Mouse (Mus musculus) cerebellum, adult 11-12 months (tissue): ENCODE measurements at regions not wholly inside any gene's neighbourhood (a gene's known extent, or its start where the extent isn't known, plus 50 kb on each side); places are given as distances from the start of the nearest gene placed in this dataset.

ENCODE experiments used
- DNase-seq: peaks from one replicate; pipeline ENCODE4 v3.0.0; 2022

DNA sequence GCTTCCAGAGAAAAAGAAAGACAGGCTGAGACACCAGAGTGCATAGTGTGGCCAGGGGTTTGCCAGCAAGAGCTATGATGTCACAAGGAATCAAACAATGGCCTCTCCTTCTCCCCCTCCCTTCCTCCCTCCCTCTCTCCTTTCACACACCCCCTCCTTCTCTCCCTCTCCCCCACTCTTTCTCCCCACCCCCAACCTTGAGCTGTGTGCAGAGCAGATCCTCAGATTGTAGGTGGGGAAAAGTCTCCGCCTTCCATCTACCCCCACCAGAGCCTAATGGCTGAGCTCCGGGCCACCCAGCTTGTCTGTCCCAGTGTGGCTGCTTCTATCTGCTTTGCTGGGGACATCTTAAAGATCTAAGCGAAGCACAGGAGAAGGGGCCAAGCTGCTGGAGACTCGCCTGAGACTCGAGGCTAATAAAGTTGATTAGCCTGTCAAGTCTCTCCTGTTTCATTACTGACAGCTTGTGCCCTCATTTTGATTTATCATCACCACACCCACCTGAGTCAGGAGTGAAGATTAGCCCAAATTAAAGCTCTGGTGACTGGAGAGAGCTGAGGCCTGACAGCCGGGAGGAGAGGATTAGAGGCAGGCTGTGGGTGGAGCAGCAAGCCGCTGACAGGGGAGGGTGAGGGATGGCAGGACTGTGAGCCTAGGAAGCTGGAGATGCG lies 272.8 kb downstream of the Cbln1 start:
- no peak for DNase-seq

DNA sequence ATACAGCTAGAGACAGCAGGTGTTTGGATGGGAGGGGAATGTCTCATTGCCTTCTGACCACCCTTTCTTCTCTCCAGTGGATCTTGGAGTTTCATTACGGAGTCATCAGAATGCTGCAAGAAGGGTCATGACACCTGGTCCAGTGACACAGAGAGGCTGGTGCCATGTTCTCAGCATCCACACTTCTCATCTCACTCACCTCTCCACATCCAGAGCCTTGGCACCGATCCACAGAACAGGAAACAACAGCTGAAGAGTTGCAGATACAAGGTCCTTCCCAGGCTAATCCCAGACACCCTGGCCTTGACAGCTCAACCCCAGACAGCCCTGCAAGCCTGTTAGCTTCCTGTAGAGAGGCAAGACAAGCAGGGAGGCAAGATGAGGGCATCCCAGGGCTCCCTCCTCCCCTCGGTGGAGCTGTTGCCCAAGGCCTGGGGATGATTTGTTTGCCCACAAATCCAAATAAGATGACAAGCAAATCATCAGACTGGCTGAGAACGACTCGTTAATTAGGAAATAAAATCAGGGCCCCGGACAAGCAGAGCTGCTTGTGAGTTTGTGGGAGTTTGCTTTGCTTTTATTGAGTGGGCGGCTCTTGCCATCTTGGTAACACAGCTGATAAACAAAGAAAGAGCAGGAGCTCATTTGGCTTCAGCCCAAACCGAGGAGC lies 274.4 kb downstream of the Cbln1 start:
- no peak for DNase-seq

DNA sequence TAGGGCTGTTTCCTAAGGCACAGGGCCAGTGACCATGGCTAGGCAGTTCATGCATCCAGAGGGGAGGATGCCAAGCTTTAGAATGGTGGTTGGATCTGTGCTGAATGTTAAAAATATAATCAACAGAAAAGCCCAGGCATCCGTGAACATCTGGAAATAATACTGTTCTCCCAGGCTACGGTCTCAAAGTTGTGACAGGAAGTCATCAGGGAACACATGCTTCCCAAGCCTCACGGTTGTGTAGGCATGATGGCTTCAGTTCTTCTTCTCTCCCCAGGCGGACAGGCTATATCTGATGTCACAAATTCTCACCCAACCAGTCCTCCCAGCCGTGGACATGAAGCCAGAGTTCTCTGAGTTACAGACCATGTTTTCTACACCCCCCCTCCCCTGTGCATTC lies 275.4 kb downstream of the Cbln1 start:
- no peak for DNase-seq

DNA sequence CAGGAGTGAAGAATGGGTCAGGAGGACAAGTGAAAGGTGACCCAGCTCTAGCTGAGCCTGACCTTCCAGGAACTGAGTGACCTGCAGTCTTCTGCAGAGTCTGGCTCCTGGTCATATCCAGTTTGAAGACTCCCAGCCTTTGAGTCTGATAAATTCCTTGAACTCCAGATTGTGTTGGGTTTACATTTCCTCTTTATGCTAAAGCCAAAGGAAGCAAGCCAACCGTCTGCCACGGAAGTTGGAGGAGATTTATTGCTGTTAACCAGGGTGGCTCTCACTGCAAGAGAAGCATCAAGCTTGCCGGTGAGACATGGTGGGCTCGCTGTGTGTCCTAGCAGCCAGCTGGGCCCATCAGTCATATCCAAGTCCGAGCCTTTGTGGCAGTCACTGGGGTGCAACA lies 276.4 kb downstream of the Cbln1 start:
- DNase-seq, result no peak

DNA sequence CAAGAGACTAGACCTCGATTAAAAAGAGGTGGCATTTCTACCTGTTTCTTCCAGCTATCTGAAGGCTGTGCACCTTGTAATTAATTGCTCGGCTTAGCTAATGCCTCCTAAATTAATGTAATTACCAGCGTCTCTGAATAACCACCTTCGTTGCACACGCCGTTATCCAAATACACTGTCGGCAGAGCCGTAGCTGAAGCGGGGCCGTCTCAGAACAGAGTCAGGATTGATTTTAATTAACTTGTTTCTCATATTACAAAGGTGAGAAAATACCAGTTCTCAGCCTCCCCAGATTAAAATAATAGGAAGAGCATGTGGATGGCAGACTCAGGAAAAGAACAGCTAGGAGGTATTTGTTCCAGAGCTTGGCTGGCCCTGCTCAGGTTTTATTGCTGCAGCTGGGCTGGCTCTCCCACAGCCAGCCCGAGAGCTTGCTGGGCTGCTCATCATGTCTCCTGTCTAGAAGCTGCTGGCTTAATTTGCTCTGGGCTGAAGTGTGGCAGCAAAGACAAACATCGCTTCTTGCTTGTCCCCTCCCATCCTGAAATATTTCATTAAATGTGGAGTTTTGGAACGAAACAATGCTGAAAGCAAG lies 282.5 kb downstream of the Cbln1 start:
- DNase-seq, result no peak

DNA sequence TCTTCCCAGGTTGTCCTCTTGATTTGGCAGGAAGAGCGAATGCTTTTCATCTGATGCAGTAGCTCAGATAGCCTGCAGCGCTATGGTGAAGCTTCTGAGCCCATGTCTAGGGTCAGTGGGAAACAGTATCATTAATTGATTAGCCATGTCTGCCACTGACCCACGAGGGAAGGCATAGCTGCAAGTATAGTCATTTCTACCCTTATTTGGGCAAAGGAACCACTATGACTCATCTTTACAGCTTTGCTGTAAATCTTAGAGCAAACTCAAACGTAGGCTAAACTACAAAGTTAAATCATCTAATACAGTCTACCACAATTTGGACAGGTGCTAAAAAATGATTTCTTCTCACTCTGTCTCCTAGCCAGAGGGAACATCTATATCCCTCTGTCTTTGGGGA lies 289.5 kb downstream of the Cbln1 start:
- no peak for DNase-seq

DNA sequence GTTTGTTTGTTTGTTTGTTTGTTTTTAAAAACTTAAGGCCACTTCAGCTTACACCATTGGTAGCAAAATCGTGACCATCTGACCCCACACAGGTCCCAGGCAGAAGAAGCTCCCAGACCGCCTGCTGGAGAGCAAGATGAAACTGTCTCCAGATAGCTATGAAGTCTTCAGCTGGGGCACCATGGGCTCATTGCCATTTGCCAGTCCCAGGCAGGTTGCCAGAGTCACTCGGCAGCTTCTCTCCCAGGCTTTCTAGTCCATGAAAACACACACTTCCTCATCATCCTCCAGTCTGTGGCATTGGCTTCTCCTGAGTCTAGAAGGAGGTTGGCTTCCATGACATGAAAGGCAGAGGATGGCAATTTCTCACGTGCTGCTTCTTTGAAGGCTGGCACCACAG lies 293.5 kb upstream of the N4bp1 start:
- DNase-seq, result peak; percentile 67

DNA sequence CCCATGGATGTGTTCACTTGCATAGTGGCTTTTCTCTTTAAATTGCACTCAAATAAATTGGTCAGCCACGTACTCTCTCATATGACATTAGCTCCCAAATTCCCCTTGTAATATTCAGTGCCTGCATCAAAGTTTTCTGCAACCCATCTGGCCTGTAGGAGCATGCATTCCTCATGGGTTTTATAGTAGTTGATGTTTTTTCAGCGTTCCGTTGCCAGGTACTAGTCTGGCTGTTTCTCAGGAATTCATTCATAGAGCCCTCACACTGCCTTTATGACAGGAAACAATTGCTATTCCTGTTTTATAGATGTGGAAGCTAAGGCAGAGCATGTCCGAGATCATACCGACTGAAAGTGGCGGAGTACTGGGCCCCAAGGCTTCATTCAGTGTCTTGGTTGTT lies 292.6 kb upstream of the N4bp1 start:
- no peak for DNase-seq

DNA sequence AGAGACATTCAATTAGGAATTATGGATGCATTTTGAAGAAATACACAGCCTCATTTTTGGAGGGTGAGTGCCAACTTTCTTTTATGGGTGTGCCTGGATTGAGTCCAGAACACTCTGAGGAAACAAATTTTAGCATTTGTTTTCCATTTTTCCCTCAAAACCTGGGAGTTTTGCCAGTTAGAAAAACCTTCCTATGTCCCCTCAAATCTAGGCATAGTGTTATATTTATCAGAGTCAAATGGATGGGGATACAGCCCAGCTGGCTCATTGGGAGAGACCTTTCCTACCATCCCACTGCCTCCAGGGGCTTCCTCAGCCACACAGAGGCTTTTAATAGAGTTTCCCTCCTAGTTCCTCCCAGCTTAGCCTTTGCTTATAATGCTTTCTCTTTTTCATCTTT lies 290.0 kb upstream of the N4bp1 start:
- no peak for DNase-seq

DNA sequence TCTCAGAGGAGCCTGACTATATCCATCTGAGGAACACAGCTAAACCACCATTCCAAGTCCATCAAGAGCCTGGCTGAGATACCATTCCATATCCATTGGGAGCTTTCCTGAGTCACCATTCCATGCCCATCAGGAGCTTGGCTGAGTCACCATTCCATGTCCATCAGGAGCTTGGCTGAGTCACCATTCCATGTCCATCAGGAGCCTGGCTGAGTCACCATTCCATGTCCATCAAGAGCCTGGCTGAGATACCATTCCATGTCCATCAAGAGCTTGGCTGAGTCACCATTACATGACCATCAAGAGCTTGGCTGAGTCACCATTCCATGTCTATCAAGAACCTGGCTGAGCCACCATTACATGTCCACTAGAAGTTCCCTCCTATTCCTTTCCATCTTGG lies 288.7 kb upstream of the N4bp1 start:
- no peak for DNase-seq

DNA sequence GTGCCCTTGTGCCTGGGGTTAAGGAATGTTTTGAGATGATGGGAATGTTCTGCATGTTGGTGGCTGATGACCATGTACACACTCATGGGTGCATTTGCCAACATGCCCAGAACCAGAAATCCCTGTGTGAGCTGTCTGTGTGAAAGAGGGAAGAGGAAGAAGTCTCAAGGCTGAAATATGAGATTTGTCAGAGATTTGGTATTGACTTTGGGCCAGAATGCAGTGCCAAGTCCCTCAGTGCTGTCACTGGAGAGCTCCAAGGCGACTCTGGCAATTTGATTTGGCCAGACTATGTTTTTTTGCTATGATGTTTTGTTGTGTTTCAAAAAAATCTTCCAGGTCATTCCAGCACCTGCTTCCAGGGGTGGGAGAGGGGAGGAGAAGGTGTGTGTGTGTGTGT lies 281.7 kb upstream of the N4bp1 start:
- DNase-seq, result no peak

DNA sequence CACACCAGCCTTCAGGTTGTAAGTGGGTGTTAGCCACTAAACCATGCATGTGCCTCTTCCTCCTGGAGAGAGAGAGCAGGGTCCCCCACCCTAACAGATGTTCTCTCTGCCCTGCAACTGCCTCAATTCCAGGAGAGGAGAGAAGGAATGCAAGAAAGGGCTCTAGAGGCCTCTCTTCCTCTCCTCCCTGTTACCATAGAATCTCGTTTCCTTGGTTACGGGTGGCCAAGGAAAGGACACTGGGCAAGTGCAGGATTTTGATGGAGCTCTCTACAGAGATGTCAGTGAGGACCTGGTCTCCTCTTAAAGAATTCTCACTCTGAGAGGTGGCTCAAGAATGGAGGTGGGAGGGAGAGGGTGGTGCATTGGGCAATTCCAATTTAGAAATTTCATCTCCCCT lies 275.4 kb upstream of the N4bp1 start:
- DNase-seq, result no peak

DNA sequence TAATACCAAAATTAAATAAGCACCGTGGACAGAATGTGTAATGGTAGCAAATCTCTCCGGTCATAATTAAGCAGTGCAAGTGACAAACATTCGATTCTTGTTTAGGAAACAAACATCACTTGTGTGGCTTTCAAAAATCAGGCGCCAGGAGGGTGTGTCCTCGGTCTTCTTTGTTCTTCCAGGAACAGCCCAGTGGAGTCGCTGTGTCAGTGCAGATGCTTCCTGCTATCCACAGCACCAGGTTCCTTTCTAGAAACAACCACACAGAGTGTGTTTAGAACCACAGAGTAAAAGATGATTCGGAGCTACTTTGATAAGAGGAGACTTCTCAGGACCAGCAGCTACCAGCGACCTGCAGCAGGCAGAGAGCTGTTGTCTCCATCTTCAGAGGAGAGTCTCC lies 273.3 kb upstream of the N4bp1 start:
- DNase-seq, result no peak

DNA sequence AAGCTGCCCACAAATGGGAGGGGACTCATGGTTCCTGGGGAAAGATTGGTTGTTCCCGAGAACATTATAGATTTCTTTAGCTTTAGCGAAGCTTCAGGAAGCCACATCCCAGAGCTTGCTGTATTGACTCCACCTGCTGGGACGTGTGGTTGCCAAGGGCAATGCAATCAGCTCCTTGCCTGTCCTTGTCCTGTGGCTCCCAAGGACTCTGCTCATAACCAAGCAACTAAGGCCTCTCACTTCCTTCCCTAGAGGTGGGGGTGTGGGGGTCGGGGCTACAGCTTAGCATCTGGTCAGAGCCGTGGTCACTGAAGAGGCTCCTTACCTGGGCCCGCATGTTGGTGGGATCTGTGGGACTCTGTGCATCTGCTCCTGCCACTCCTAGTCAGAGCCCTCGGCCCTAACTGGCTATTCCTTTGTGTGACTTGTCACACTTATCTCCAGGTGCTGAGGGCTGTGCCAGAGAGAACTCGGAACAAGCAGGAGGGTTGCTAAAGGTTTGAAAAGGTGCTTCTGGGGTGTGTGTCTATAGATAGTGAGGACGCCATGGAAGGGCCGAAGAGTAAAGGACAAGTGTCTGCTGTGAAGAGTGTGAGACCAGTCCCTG lies 270.9 kb upstream of the N4bp1 start:
- no peak for DNase-seq

DNA sequence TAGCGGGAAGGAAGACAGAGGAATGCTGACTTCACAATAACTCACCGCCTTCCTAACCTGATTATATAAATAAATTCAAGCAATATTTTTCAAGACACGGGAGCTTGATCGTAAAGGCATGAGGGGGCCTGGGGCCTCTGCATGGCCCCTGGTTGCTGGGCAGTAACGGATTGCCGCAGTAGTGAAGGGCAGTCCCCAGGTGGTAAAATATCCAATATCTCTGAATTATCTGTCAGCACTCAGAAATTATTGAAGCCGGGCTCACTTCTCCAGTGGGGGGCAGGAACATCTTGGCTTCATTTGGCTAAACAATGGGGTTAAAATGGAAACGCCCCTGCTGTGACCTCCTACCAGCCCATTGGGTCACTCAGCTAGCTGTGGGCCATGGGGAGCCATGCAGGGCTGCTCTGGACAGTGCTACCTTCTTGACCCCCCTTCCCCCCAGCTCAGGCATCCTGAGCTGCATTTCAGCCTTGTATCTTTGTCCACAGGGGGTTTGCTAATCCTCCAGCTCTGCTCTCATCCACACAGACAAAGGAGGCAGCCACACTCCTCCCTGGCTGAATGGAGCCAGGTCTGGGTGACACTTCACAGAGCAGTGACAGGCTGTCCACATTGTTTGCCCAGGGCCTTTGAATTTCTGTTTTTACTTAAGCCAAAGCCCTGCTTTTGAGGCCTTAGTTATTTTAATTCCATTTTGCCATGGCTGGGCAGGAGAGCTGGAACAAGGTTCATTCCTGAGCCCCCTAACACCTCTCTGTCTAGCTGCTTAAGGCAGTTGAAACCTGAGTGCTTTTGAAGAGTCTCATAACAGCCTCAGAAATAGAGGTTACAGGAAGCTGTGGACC lies 267.2 kb upstream of the N4bp1 start:
- no peak for DNase-seq

DNA sequence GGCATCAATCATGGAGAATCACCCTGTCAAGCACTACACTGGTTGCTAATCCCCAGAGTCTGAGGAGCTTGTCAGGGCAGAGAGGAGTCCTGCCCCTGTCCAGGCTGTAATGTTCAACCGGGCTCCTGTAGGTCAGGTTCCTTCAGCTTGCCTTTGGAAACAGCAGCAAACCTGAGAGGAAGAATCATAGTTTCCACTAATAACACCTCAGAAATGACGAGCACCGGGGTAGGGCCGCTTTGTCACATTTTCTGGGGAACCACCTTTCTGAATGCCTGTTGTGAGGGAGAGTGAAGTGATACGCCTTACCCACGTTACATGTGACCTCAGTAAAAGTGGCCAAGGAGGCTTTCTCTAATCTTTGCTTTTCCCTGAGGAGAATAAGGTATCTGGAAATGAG lies 263.8 kb upstream of the N4bp1 start:
- no peak for DNase-seq

DNA sequence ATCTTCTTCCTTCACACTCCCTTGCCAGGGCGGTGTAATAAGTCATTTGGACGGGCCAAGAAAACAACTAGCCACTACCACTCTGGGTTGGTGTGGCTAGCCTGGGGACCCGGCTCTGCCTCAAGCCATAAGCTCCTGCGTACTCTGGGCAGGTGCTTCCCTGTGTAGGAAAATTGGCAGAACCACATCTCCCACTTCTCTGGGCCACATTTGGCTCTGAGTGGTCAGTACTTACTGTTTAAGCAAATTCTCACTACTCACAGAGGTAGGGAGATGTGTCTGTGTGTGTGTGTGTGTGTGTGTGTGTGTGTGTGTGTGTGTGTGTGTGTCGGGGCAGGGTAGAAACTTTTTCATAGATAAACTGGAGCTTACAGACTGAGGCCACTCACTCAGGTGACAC lies 262.6 kb upstream of the N4bp1 start:
- DNase-seq, result no peak

DNA sequence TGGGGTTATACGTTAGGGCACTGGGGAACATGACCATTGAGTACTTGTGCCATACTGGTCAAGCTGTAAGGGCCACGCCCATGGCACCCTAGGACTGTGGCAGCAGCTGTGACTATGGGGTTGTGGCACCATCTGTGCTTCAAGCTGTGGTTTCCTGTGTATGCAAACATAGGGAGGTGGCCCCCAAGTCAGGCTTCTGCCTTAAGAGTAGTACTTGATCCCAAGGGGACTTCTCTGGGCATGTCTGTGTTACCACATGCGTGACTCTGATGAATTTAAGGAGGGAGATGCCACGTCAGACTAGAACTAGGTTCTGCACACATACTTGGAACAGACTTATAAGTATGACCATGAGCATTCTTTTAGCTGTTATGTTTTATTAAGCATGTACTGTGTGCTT lies 252.4 kb upstream of the N4bp1 start:
- DNase-seq, result no peak

DNA sequence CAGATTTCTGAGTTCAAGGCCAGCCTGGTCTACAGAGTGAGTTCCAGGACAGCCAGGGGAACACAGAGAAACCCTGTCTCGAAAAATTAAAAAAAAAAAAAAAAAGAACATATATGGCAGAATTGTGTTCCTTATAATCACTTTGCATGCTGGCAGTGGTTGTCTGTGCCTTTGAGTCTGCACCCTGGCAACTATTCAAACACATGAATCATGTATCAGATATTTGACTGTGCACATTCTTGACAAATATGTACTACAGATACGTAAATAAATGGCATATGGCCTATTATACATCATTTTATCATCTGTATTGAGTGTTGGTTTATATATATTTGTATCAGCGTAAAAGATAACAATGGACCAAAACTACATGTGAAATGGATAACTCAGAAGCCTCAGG lies 246.7 kb upstream of the N4bp1 start:
- DNase-seq, result no peak

DNA sequence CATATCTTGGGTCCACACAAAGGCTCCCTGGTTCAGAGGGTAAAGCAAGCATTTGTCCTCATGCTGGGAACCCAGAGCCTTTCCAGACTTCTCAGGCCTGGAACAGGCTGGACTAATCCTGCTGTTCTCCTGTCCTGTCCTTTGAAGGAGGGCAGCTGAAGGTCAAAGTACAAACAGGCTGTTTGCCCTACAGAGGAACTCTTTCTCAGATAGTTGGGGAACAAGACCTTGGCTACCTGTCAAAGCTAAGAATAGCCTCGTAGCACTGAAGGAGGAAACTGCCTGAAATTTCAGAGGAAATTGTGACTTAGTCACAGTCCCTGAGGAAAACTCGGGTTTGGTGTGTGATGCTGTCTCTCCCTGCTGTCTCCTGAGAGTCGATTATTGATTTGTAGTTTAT lies 245.6 kb upstream of the N4bp1 start:
- DNase-seq, result no peak

DNA sequence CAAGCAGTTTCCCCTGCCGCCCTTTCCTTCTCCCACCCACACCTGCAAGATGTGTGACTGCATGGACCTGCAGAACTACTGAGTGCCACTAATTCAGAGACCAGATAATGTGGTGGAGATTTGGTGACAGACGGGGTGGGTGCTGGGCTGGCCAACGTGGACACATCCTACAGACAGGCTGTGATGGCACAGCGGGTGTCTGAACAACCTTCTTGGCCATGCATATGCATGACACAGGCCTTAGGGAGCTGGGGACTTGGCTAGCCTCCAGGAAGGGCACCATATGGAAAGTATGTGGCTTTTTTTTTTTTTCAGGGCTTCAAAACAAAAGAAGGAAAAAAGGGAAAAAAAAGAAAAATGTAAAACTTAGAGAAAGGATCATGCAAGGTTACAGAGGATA lies 243.5 kb upstream of the N4bp1 start:
- peak; percentile 91 for DNase-seq

DNA sequence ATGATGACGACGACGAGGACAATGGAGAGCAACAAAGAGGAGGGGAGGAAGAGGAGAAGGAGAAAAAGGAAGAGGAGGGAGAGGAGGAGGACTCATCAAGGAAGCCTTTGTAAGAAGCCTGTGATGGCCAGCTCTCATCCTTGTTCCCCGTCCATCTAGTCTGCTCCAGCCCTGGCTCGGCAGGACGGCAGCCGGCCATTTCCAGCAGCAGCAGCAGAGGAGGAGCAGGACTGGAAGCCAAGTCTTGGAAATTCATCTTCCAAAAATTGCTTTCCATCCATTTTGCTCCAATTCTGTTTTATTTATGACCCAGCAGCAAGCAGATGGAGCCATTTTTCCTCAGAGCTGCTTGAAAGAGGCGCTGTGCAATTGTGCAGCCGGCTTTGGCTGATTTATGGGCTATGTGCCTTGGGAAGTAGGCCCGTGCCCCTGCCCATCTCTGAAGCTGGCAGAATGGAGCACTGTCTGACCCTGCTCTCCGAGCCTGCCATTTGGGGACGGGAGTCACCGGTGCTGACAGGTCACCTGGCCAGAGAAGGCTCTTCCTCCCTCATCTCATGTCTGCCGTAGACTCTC lies 231.2 kb upstream of the N4bp1 start:
- no peak for DNase-seq

DNA sequence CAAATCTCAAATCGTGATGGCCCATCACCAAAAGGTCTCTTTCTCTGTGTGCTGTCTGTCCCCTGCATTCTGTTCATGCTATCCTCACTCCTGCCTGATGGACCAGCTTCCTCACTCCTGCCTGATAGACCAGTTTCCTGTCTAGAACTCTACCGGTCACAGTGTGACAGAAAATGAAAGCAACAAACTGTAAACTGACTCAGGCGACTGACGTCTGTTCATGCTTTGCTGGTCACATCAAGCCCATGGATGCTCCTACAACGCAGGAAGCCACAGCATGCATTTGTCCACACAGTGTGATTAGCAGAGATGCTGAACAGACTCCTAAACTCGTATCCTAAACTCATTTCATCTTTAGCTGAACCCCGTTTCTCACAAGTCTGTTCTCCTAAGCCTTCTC lies 227.3 kb upstream of the N4bp1 start:
- DNase-seq, result no peak
